Mouse (Mus musculus): ENCODE measurements around the gene Zim1.

The Zim1 gene

GRCm38 (mm10) chr7:6651221-6651620, 45.0 kb downstream of the Zim1 start:
- no peak for DNase-seq (ENCODE audit: low spot score in 2 of 2)

GRCm38 (mm10) chr7:6650526-6650925, 45.7 kb downstream of the Zim1 start:
- no peak for DNase-seq (ENCODE audit: low spot score in 2 of 2)

- DNase-seq (ENCODE audit: low spot score in 2 of 2): no peak
These were observed 50.4 kb downstream of the Zim1 start for GRCm38 (mm10) chr7:6645821-6646220.

DNA sequence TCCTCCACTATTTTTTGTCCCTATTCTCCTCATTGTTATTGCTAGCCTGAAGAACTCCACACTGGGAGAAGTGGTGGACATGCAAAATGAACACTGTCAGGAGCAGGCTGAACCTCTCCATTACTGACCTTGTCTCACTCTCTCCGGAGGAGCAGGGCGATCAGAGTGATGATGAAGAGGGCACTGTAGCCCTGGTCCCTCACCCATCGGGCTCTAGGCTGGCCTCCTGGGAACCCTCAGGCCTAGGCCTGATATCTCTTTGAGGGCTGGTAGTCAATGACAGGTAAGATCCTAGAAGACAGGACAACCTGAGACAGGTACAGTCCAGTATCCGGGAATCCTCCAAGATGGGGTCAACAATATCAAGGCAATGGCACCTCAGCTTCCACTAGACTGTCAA, 58.2 kb downstream of the Zim1 start:
- DNase-seq (ENCODE audit: low spot score in 2 of 2): no peak

DNA sequence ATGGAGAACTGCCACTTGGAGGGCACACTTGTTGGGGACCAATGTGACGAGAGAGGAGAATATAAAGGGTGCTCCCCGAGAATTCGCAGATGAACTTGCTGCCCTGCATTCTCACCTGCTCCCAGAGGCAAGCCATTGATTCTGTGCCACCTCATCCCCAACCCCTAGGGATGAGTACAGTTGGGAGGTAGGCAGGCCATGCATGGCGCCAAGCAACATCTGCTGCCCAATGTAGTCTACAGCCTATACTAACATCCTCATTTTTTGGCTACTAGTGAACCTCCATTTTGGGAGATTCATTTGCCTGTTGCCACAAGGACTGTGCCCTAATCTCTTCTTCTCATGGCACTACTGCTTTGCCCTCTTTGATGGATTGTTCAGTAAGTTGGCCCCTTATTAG, 59.5 kb downstream of the Zim1 start:
- no peak for DNase-seq (ENCODE audit: low spot score in 2 of 2)

DNA sequence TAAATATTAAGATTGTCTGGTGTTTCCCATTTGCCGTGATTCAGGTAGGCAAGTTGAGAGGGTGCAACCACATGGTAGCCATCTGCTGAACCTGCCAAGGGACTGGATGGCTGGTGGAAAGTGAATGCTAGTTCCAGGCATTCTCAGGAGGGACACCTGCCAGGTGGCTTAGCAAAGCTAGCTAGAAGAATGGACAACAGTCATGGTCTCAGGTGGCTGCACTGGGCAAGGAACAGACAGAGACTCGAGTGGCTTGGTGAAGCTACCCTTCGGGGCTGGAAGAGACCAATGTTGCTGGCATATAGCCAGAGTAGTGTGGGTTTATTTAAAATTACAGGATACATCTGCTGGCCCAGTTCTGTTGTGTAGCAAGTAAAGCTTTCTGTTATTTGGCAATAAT, 60.4 kb downstream of the Zim1 start:
- no peak for DNase-seq (ENCODE audit: low spot score in 2 of 2)
